Mouse (Mus musculus) cerebellum, adult (tissue): ENCODE measurements around the gene Gtdc1.

Experiments
- ATAC-seq: cut with Nextera tagmentation; 2 replicates; pipeline ENCODE4 v1.9.2; 2017; ENCODE audit warnings: mild to moderate bottlenecking, moderate library complexity, mixed read lengths; ENCODE audit not compliant: insufficient number of reproducible peaks, low FRiP score, low TSS enrichment

Gene Gtdc1

DNA sequence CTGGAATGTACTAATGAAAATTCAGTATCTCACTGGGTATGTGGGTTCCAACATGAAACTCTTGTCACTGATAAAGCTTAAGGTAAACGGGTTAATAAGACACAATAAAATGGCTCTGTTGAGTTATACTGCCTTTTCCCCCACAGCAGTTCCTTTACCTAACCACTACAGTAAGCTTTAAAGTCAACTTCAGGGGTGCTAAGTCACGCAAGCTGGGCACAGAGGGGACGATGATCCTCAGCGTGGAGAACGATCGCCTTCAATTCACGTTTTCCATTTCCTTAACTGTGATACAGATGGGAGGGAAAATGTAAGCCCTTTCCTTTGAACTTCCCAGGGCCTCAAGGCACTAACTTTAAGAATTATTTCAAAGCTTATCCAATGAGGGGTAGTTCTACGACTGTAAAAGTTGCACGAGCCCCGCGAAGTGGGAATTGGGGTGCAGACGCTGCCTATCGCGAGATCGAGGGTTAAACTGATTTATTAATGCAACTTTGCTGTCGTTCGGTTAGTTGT, 1.2 kb downstream of the Gtdc1 start:
- ATAC-seq = peak; percentile 13; the same call in 1 of the 2 replicates

DNA sequence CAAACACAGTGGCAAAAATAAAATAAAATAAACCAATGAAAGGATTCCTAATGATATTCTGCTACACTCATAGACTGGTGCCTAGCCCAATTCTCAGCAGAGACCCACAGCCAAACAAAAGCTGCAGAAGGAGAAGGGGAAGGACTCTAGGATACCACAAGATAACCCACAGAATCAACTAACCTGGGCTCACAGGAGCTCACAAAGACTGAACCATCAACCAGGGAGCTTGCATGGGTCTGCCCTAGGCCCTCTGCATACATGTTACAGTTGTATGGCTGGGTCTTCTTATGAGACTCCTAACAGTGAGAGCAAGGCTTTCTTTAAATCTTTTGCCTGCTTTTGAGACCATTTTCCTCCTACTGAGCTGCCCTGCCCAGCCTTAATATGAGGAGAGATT, 2.8 kb downstream of the Gtdc1 start:
- no peak for ATAC-seq

DNA sequence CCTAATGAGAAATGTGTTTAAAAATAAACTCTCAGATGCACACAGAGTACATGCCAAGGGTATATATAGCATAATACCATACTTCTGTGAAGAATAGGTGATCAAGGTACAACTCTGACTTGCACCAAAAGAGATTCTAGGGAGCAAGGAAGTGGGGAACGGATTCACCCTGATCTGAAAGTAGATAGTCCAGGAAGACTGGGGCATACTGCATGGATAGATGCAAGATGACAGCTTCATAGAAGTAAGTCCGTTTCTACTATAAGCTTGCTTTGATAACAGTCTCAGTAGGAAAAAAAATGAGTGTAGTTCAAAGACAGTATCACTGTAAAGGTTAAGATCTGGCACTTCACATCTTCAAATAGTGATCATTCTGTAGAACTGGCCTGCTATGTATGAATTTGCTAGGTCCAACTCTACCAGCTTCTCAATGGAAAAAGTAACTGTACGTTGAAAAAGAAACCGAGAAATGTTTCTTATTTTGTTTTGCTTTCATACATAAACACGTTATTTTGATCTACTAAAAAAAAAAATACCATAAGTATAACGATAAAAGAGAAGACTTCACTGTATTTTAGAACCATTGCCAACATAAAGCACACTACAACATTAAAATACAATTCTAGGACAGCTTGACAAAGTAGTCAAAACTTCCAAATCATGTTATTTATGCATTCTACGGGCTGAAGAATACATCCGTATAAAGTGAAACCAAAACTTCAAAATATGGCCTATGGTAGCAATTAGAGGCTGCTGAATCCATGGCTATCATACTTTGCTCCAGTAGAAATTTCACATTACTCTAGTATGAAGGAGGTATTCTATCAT, 4.2 kb downstream of the Gtdc1 start:
- no peak for ATAC-seq

DNA sequence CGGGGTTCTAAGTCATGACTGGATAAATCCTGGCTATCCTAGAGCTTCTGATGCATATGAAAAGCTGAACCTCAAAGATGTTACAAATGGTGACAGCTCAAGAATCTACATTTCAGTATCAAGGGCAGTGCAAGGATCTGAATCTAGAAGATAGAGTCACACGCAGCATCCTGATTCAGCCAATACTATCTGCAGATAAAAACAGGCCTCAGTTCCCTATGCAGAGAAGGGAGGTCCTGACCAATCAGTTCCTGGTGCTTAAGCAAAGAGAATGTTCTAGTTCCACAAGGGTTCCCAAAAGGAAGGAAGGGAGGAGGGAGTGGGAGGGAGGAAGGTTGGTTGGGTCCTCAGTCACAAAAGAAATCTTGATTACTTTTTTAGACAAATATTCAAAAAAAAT, 5.0 kb downstream of the Gtdc1 start:
- ATAC-seq = no peak

DNA sequence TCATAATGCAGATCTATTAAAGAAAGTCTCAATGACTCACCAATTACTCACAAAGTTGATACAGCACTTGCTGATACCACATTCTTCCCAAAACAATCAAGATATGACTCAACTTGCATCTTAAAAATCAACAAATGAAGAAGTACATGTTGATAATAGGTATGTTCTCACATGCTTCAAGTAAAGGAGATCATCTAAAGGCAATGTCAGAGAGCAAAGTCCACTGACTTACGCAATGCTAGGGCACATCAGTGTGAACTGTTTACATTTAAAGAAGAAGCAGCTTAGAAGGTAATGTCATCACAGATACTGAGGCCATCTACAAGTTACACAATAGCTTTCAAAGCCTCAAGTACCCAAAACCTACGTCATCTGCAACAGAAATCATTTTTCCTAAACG, 7.0 kb downstream of the Gtdc1 start:
- no peak for ATAC-seq

DNA sequence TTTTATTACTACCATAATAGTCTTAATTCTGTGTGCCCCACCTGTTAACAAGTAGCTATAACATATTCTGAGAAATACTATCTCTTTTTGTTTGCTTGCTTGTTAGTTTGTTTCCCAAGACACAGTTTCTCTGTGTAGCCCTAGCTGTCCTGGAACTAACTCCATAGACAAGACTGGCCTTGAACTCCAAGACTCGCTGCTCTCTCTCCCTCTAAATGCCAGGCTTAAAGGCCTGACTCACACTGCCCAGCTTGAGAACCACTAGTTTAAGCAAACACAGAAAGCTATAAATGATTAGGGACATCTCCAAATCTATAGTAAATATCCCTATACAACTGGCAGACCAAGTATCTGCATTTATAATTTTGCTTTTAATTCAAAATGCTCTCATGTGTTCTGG, 8.1 kb downstream of the Gtdc1 start:
- no peak for ATAC-seq

DNA sequence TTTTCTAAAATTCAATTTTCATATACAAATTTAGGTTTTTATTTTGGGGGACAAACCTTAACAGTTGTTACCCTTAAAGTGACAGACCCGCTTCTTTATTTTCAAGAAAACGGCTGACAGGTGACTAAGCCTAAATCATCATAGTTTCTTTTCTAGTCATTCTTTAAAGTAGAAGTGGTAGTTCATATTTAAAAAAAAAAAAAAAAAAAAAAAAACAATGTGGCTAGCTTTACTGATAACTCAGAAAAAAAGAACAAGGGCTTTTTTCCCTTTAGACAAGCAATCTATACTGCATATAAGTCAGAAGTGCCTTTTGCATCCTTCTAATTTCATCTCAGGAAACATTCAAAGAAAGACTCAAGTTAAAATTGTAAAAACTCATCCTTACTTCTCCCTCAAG, 8.7 kb downstream of the Gtdc1 start:
- no peak for ATAC-seq

DNA sequence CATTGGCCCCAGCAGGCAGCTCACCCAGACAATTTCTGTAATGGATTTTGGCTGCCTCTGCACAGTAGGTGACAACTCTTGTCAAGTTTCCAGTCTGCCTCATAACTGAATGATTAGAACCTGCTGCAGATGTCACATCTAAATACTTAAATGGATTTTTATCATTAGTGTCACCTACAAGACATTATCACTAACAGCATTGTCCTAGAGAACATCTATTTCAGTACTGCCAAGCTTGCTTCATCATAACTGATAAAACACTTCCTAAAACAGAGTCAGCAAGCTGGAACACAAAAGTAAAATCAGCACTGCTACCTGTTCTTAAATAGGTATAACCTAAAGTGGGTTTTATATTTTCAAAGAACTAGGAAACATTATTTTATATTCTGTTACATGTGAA, 11.2 kb downstream of the Gtdc1 start:
- no peak for ATAC-seq

DNA sequence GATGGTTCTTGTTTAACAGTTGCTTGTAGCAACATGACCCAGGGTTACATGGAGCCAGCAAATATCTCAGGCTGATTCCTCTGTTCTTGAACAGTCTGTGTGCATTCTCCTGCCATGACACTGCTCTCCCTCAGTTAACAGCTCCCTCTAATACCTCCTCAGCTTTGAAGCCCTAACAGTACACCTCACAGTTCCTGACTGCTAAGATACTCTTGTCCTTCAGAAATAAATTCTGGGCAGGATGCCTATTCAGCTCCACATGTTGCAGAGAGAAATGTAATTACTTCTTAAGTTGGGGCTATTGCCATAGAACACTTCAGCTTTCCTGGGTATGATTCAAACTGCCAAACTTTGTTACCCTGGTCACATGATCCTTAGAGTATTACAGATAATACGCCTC, 29.7 kb downstream of the Gtdc1 start:
- ATAC-seq = no peak

DNA sequence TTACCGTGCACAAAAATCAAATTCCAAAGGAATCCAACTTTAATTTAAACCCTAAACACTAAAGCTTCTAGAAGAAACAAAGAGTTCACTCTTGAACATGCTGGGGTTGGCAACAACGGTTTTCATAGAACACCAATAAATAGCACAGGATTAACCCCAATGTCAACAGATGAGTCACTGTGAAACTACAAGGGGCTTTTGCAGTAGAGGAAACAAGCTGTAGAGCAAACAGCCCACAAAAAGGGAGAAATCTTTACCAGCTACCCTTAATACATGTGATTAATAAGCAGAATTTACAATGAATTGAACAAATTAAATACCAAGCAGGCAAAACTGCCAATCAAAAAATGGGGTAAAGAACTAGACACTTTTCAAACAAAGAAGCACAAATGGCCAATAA, 53.7 kb downstream of the Gtdc1 start:
- ATAC-seq = no peak

DNA sequence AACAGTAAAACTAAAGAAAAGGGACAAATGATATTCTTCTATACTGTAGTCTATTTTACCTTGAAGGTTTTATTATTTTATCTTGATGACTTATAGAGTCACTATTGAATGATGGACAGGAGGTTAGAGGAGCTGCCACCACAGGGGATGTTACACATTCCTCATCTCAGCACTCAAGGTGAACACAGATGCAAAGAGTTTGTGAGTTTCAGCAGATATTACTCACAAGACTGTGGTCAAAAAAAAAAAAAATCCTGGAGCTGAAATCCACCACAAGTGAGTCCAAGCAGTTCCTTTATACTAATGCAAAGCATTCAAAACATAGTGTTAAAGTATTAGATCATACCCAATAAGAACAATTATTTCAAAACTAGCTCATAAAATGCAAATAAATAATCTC, 62.7 kb downstream of the Gtdc1 start:
- no peak for ATAC-seq

DNA sequence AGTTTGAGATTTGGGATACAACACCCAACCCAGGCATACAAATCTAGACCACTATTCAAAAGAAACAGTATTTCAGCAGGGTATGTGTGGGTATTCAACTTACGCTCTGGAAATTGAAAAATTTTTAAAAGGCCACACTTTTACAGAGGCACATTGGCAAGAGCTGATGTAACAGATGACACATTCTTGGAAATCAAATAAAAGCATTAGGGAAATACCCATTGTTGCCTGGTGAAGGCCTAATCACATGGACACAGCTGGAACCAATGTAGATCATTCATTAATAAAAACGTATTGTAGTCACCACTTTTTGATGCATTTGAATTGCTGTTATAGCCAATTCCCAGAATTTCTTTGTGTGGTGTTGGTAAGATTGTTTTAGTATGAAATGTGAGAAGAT, 73.0 kb downstream of the Gtdc1 start:
- no peak for ATAC-seq

DNA sequence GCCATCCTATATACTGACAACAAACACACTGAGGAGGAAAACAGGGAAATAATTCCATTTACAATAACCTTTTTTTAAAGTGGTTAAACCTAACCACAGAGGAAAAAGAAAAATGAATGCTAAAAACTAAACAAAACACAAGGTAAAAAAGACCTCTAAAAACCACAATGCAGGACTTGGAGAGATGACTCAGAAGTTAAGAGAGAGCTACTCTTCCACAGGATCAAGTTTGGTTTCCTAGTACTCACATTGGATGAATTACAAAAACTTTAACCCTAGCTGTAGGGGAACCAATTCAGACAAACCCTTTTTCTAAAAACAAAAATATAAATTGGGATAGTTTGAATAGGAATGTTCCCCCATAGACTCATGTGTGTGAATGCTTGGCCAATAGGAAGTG, 77.8 kb downstream of the Gtdc1 start:
- ATAC-seq = no peak

DNA sequence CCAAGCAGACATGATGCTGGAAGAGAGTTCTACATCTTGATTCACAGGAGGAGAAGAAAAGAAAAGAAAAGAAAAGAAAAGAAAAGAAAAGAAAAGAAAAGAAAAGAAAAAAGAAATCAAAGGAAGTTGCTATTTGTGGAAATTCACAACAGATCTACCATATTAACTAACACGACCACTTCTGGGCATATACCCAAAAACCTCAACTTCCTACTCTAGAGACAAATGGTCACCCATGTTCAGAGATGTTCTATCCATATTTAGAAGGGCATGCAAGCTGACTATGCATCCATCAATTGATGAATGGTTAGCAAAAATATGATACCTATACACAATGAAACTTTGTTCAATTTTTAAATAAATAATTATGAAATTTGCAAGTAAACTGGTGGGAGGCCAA, 79.3 kb downstream of the Gtdc1 start:
- no peak for ATAC-seq

DNA sequence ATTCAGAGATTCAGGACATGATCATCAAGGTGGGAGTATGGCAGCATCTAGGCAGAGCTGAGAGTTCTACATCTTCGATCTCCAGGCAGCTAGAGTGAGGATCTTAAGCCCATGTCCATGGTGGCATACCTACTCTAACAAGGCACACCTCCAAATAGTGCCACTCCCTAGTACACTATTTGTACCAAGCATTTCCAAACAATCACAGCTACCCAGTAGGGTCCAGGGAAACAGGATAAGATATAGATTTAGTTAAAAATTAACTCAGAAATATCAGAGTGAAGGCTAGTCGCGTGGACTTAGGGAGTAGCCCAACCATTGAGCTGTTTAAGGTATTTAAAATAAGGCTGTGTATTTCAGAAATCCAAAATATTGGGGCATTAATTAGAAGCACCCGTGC, 82.0 kb downstream of the Gtdc1 start:
- no peak for ATAC-seq

DNA sequence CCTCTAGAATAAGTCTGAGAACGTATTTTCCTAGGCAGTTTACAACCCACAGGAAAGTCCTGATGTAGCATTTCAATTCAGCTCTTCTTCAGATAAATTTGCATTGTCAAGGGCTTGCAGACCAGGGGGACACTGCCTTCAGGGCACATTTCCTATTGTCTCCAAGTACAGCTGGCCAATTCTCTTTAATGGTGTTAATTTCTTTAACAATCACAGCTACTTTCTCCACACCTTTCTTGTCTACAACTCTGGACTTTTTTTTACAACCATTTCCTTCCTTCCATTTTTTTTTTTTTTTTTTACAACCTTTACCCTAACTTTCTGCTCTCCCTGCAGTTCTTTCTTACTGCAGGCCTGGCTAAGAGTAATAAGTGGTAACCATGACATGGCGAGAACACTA, 97.7 kb downstream of the Gtdc1 start:
- ATAC-seq = no peak

DNA sequence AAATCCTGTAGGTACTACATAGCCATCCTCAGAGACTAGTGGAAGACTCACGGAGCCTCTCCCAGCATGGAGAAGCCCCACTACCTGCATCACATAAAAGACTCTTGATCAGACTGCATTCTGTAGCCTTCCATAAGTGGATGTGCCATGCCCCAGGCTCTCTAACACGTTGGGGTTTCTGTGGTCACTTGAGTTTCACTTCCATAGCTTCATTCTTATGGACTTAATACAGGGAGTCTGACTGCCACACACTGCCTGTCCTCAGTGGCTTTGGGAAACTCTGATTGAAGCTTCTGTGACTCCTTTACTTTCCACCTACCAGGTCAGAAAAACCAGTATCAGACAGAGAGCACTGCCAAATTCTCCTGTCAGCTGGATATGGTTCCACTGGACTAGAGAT, 98.1 kb downstream of the Gtdc1 start:
- ATAC-seq = no peak

DNA sequence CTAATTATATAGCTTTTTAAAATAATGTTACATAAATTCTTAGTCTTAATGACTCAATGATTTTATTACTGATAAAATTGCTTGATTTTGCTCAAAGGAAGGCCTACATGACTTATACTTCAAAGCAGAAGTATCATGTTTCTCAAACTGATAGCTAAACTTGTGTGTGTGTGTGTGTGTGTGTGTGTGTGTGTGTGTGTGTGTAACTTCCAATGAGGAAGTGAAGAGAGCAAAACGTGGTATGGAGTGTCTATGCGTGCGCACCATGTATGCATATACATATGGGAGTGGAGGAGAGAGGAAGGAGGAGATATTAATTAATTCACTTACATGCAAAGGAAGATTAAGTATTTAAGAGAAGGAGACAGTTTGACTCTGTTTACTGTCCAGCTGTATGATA, 100.8 kb downstream of the Gtdc1 start:
- no peak for ATAC-seq

DNA sequence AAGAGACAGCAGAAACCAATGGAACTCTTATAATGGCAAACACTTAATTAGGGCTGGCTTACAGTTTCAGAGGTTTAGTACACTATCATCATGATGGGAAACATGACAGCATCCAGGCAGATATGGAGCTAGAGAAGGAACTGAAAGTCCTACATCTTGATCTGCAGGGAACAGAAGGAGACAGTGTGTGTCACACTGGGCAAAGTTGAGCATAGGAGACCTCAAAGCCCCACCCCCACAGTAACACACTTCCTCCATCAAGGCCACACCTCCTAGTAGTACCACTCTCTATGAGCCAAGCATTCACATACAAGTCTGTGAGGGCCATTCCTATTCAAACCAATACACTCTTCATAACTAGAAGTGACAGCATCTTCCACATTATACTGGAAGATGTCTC, 109.7 kb downstream of the Gtdc1 start:
- no peak for ATAC-seq

DNA sequence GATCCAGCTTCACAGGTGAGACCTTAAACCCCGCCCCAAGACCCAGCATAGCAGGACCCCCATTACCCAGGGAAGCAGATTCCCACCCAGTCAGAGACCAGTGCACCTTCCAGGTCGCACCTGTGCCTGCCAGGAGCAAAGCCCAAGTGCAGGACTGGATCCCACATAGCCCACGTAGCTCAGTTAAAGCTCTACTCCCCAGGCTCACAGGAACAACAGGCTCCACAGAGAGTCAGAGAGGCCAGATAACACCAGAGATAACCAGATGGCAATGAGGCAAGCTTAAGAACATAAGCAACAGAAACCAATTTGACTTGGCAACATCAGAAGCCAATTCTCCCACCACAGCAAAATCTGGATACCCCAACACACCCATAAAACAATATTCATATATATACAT, 113.7 kb downstream of the Gtdc1 start:
- ATAC-seq = no peak

DNA sequence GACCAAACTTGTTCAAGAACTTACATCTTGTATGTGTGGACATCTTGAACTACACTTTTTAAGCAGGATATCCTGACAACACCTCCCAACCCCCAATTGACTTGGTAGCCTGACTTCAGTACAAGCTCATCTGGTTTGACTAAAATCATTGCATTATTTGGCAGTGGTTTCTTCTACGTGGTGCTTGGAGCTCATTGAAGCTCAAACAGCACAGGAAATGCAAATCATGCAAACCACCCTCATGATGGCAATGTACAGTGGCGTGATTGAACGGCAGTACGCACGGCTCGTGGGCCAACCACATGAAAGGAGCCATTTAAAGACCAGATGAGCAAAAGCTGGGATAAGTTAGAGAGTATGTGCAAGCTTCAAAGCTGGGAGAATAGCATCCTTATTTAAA, 123.0 kb downstream of the Gtdc1 start:
- ATAC-seq = no peak

DNA sequence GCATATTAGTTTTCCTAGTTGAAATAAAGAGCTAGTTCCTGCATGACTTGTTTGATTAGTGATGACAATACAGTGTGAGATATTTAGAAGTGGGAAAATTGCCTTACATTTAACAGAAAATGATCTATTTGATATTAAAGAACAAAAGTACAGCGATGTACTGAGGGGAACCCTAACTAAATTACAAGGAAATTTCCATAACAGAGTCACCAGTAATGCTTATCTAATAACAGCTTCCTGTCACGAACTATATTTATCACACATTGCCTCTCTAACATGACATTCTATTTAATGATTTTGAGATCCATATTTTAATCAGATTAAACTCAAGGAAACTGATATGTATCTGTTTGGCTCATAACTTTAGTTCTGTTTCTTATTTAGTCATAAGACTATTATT, 126.1 kb downstream of the Gtdc1 start:
- ATAC-seq = no peak

DNA sequence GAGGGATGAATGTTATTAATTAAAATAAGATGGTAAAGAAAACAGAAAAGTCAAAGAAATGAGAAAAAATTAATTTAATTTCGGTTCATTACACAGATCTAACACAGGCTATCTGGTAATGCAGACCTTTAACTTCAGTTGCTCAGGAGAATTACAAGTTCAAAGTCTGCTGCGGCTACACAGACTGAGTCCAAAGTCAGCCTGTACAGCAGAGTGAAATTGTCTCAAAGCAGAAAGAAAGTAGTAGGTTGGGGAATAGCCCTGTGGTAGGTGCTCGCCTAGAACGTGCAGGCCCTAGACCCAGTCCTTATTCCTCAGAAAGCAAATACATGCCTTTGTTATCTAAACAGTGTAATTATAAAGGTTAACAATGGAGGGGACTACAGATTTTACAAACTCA, 135.6 kb downstream of the Gtdc1 start:
- ATAC-seq = no peak
